Mouse (Mus musculus) ES-Bruce4 (cell line): ENCODE data around the gene Ppp1r12a.

Source experiments
- CTCF ChIP-seq: IDR thresholded peaks from one replicate; pipeline ENCODE4 v1.8.1; 2011; ENCODE audit warnings: low read depth, low read length
- EP300 ChIP-seq: IDR thresholded peaks from 2 replicates; pipeline ENCODE4 v1.6.1; 2011; ENCODE audit warnings: low read depth, low read length; ENCODE audit not compliant: insufficient read depth
- POLR2A ChIP-seq: IDR thresholded peaks from one replicate; pipeline ENCODE4 v1.8.1; 2011; ENCODE audit warnings: low read length; ENCODE audit not compliant: insufficient read depth

DNA sequence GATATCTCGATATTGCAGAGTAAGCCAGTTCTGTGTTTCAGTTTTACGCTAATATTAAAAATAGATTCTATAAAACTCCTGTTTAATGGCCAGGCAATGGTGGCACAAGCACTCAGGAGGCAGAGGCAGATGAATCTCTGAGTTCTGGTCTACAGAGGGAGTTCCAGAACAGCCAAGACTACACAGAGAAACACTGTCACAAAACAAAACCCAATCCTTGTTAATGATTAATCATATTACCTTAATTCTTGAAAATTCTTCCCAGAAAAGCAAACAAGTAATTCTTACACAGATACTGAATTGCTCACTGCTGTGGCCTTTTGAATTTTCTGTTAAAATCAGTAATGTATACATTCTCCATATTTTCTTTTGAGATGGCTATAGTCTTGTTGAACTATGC, 37.0 kb downstream of the Ppp1r12a start:
- TF ChIP-seq CTCF (no peak), POLR2A (no peak), EP300 (no peak)
